Mouse (Mus musculus) testis, postnatal 14 days (tissue): ENCODE results near the gene Vipas39.
A peak's percentile ranks its signal among the peaks of the same experiment; 100 is the strongest.
"Not testable (repeated sequence)": the region's sequence is repeated elsewhere in the genome, so short reads cannot be mapped to it uniquely, and the experiment has no call there.

Experiments used
- DNase-seq: peaks from one replicate; pipeline ENCODE4 v3.0.0; 2021; ENCODE audit warnings: low spot score

Gene Vipas39

DNA sequence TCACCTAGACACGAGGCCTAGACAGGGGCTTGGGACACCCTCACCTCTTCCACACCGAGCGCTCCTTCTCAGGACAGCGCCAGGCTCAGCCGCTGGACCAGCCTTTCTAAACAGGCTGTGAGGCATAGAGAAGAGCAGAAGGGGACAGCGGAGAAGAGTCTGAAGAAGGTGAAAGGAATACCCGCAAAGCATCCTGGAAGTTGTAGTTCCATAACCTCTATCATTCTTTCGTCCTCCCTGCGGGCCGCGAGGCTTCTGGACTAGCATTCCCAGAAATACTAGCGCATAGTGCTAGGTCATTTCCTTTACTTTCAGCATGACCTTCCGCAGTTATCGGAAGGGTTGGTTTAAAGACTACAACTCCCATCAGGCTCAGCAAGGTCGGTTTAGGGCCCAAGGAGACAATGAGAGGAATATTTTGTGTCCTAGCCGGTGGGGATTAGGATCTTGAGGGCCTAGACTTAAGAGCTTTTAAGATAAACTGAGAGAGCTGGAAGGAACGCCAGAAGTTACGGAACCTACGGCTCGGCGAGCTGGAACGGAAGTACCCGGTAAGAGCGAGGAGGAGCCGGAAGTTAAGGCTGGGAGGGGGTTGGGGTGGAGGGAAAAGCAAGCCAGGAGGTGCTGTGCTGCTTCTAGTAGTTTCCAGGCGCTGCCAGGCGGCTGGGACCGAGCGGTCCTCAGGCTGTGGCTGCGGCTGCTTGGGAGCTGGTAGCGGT, at the start of gene Vipas39, which contains the start of gene Ahsa1:
Gene Vipas39 (minus strand): TSS at position 149 of the 719 bp plus-strand sequence.
Gene Ahsa1 (plus strand): TSS at position 372 of the 719 bp plus-strand sequence.
- DNase-seq = peak; percentile 94

GRCm38 (mm10) chr12:87313098-87313497, 47.0 kb upstream of the Vipas39 start:
- no peak for DNase-seq

- not testable (repeated sequence) for DNase-seq
Observed at GRCm38 (mm10) chr12:87306584-87306844, 40.5 kb upstream of the Vipas39 start.

- DNase-seq = no peak
Observed at GRCm38 (mm10) chr12:87305767-87306583, 39.9 kb upstream of the Vipas39 start.

DNA sequence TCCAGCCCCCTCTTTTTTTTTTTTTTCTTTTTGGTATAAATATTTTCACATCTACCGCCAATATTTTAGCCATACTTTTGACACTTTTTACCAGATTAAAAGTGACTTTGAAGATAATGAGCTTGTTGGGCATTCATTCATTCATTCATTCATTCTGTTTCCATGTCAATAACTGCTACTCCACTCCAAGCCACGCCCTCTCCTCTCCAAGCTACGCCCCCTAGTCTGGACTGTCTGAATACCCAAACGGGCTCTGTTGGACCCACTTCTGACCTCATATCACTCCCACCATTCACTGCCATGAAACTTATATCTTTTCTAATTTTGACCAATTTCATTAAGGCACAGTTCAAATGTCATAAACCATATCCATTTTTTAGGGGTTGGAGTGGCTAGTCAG, 35.1 kb upstream of the Vipas39 start:
- DNase-seq = no peak

GRCm38 (mm10) chr12:87300441-87300690, 34.3 kb upstream of the Vipas39 start:
- DNase-seq = no peak

DNA sequence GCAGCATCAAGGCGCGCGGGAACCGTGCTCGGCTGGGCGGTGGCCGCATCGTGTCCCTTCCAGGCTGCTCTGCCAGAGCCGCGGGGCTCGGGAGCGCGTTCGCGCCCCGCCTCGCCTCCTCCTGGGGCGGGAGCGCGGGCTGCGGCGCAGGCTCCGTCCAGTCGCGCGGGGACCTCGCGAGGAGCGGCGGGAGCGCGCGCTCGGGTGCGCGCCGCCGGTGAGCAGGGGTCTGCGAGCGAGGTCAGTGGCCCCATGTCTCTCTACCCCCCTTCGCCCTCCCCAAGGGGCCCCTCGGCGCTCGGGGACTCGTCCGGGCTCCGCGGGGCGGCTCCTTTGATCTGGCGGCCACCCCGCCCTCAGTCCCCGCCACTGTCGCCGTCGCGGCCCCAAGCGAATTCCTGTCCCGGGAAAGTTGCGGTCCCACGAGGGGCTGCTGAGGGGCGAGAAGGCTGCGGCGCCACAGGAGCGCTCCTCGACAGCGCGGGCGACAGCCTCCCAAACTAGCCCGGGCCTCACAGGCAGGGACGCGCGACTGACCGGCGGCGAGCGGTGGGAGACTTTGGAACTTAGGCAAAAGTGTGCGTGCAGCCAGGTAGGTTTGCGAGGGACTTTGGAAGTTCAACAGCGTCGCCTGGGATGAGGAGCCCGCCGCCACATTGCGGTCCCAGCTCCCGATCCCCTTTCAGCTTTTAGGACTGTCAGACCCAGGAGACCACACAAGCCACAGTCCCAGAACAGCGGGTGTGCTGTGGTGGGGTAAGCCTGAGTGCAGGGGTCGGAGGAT, 33.8 kb upstream of the Vipas39 start, which contains the start of gene Ism2:
Gene Ism2 (minus strand): TSS at position 49 of the 784 bp plus-strand sequence.
- DNase-seq = peak; percentile 29

- DNase-seq = no peak
Observed at GRCm38 (mm10) chr12:87299037-87299656, 33.1 kb upstream of the Vipas39 start.

DNA sequence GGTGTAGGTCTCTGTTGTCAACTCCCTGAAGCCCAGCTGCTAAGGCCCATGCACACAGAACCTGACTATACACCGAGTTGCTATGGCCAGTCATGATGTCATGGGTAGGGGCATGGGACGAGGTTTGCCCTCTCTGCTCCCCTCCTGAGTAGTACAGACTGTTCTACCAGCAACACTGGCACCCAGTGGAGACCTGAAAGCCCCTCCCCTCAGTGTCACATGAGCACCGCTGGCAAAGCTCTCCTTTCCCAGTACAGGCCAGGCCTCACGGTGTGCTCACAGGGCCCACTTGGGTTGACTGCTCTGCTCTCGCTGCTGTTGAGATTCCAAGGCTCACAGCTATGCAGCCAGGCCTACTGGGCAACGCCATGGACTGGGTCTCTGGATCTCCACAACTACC, 27.9 kb upstream of the Vipas39 start:
- DNase-seq = no peak

DNA sequence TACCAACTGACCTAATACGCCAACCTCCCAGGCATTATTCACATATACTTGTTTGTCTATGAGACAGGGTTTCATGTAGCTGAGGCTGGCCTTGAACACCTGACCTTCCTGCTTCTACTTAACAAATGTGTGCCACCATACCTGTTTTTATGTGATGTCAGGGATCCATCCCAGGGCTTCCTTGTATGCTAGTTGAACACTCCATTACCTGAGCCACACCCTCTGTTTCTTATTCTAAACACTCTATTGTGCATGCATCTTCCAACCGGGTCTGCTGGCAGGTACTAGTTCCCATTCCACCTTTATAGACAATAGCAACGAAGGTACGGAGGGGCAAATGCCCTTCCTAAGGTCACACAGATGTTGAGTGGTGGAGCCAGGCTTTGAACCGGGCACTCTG, 23.0 kb upstream of the Vipas39 start:
- DNase-seq = no peak

DNA sequence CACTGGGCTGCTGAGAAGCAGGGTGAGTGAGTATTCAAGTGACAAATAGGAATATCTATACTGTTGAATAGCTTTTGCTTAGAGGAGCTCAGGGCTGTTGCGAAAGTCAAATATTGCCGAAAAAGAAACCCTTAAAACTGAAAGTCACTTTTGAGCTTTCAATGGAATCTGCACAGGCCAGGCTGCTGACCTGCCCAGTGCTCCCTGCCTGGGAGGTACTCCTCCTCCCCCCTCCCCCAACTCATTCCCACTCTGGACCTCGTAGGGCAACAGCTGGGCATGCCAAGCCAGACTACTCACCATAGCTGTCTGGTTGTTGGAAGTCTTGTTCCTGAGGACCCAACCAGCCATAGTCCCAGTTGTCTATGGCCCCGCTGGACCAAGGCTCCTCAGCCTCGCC, 18.7 kb upstream of the Vipas39 start:
- no peak for DNase-seq

- DNase-seq = no peak
Observed at GRCm38 (mm10) chr12:87284268-87284667, 18.2 kb upstream of the Vipas39 start.

DNA sequence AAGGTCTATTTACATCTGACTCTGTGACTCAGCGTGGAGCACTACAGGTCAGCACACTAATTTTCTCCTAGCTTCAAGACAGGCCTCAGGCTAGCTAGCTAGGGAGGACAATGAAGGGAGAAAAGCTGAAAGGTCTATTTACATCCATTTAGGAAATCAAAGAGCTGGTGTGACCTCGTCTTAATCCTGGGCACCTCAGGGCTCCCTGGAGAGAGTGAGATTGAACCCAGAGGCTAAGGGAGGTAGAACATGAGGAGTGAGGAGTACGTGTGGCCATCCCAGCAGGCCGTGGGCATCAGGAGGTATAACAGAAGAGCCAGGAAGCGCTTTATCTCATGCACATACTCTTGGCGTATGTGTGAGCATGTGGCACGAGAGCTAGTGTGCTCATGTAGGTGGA, 17.6 kb upstream of the Vipas39 start:
- no peak for DNase-seq

DNA sequence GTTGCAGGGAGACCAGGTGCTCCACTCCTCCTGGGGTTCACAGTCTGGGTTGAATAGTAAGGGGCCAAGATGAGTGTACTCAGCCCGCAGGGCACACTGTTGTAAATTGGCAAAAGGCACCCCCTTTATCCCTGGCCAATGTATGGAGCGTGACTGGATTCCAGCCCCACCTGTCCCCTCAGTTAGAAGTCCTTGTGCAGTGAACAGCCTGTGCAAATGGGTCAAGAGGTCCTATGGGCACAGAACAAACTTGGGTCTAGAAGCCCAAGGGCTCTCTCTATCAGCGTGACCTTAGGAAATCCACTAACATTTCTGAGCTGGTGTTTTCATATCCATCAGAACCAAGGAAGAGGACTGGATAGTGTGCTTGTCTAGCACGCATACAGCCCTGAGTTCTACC, 16.7 kb upstream of the Vipas39 start:
- DNase-seq = no peak

DNA sequence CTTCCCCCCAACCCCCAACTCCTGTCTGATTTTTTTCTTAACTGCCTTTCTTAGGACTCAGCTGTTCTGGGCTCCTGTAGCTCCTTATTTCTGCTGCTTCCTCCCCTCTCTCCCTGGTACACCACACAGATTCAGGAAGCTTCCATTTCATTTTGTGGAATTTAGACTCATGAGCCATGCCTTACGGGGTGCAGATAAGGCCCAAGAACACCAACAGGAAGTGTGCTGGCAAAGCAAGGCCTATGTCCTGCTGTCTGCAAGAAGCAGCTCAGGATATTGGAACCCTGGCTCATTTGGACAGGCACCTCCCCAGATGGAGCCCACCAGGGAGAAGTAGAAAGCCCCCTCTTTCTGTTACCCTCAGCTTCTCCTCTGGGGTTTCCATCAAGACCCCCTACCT, 15.7 kb upstream of the Vipas39 start:
- DNase-seq = no peak

DNA sequence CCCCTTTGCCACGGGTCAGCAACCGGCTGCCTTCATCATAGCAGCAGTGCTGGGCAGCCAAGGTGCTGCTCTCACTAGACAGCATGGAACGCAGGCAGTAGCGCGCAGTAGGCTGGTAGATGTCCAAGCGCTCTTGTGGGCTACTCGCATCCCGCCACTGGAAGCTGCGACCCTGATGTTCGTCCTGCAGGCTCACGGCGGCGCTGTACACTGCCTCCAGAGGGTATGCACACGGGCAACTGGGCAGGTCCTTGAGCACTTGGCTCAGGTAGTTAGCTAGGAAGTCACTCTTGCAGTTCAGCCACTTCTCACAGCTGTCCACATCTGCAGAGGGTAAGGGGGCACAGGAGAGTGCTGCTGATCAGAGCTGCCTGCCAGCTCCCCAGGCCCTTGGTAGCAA, 13.8 kb upstream of the Vipas39 start:
- DNase-seq = no peak

DNA sequence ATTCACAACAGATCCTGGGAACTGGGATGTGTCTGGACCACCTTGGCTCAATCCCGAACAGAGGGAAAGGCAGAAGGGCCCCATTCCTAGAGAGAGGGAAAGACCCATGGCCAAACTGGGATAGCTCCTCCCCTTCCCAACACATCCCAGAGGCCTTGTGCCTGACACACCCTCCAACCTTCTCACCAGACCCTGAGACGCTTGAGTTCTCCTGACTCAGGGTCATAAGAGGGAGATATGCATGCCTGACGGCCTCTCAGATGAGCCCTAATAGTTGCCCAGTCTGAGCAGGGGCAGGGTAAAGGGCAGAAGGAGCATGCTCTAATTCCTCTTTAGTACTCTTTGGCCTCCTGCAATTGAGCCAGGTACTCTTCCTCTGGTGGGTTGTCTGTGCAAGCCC, 13.3 kb upstream of the Vipas39 start:
- DNase-seq = no peak

- DNase-seq = no peak
Observed at GRCm38 (mm10) chr12:87278118-87278730, 12.2 kb upstream of the Vipas39 start.

- DNase-seq = not testable (repeated sequence)
Observed at GRCm38 (mm10) chr12:87277251-87277650, 11.2 kb upstream of the Vipas39 start.

DNA sequence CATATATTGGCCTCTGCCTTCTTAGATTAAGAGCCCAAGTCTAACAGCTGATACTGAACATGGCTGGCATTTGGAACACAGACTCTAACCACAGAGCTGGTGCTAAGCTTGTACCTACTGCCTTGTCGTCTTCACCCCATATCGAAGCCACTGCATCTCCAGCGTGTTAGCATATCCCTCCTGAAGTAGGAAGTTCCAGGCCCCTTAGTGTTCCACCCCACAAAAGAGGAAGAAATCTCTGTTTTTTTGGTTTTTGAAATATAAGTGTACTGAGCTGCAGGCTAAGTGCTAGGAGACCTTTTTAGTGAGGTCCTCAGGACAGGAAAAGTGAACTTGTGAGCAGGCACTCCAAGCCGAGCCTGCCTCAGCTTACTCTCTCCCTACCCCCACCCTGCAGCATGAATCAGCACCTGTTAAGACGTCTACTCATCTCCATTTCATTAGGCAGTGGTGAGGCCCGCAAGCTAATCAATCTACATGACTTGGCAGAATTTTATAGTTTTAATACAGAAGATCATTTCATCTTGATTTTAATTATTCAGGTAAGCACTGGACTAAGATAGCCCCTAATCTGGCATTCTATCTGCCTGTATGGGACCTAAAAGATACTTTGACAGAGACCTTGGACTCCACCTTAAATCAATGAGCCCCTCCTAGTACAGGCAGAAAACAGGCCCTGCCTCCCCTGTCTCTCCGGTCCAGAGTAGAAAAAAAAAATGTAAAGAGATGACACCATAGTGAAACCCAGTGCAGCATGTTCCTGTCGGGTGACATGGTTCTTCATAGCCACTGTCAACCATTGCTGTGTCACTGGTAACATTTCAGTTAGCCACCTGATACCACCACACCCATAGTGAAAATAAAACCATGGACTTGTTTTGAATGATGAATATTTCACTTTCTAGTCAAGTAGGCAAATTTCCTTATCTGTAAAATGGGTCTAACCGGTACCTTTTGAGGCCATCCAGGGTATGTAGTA, 9.1 kb upstream of the Vipas39 start:
- no peak for DNase-seq

- no peak for DNase-seq
Observed at GRCm38 (mm10) chr12:87267682-87268081, 1.6 kb upstream of the Vipas39 start.
